Mouse (Mus musculus) megakaryocyte, embryonic 14.5 days (primary cell): ENCODE results near the gene Lhfpl3.

Experiments
- FLI1 ChIP-seq: IDR thresholded peaks from 2 replicates; pipeline ENCODE4 v1.6.1; 2012; ENCODE audit warnings: low read length, inconsistent platforms, mixed read lengths
- GATA1 ChIP-seq: IDR thresholded peaks from 3 replicates; pipeline ENCODE4 v1.6.1; 2012; ENCODE audit warnings: mixed read lengths, low read length, inconsistent platforms, borderline replicate concordance

GRCm38 (mm10) chr5:22747305-22747704, 1.4 kb downstream of the Lhfpl3 start:
- TF ChIP-seq GATA1 (no peak), FLI1 (no peak)
